Mouse (Mus musculus) v-Abl transformed pro-B cells (cell line): ENCODE measurements around the gene Mipep.

ENCODE experiments used
- in situ Hi-C, 2 experiments: fragments of 400-800 bp; cut with MboI; formaldehyde crosslinking; loops; one replicate each; pipeline ENCODE4 v1.15.1; 2025; ENCODE audit not compliant: unreplicated experiment in 2 of 2

The Mipep gene

GRCm38 (mm10) chr14:60783196-60783595, 1.2 kb upstream of the Mipep start:
- in situ Hi-C loops: no loop called here

DNA sequence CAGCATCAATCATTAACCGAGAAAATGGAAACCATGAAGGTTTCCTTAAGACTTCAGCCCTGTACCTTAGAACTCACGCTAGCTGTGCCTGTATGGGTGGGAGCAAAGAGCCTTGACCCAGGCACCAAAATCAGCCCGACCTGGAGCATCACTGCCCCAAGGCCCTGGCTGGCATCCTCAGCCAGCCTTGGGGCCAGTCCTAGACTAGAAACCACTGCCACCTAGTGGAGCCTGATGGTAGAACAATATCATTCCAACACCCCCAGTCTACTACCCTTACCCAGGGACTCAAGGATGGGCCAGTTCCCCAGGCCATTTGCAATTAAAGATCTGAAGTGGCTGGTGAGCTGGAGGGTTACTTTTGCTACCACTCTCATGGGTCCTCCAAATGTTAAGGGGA, 5.7 kb downstream of the Mipep start:
- in situ Hi-C loops: no loop called here

GRCm38 (mm10) chr14:60796600-60797322, 12.4 kb downstream of the Mipep start:
- in situ Hi-C loops: loop anchor here (5.0 kb wide), 4 partner anchors 291 to 501 kb away; no protein-coding TSS in a partner anchor

GRCm38 (mm10) chr14:60797596-60797995, 13.2 kb downstream of the Mipep start:
- in situ Hi-C loops: loop anchor here (5.0 kb wide), 4 partner anchors 290 to 500 kb away; no protein-coding TSS in a partner anchor

DNA sequence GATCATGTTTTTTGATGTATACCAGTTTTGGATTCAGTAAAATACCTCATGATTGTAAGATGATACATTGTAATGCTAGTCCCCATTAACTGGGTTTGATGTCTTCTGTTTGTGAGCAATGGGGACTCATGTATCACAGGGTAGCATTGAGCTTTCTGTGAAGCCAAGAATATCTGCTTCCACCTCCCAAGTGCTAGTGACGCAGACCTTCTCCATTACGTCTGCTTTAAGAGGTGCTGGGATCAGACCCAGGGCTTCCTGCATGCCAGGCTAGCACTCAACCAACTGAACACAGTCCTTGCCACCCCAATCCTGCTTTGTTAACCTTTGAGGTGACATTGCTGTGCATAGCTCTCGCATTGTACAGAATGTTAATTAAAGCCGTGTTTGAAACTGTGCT, 14.3 kb downstream of the Mipep start:
- in situ Hi-C loops: loop anchor here (5.0 kb wide), 4 partner anchors 289 to 499 kb away; no protein-coding TSS in a partner anchor

- in situ Hi-C loops: loop anchor here (5.0 to 10.0 kb wide), 5 partner anchors 285 to 497 kb away; no protein-coding TSS in a partner anchor
Observed at GRCm38 (mm10) chr14:60799762-60800728, 15.7 kb downstream of the Mipep start.

DNA sequence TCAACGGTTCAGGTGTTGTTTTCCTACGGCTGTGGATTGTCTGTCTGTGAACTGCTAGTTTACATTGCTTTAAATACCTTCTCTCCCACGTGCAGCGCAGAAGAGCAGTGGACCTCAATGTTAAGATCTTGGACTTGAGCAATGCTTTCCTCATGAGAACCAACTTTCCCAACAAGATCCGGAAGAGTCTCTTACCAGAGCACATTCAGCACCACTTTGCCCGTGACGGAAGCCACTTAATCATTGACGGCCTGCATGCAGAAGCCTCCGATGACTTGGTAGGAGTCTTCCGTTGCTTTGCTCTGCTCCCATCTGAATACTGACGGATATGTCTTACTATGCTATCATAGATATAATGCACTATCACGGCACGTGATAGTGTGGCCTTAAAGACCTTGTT, 17.7 kb downstream of the Mipep start:
- in situ Hi-C loops: loop anchor here in 1 of 2 experiments (10.0 kb wide), 1 partner anchor 283 kb away; no protein-coding TSS in a partner anchor

DNA sequence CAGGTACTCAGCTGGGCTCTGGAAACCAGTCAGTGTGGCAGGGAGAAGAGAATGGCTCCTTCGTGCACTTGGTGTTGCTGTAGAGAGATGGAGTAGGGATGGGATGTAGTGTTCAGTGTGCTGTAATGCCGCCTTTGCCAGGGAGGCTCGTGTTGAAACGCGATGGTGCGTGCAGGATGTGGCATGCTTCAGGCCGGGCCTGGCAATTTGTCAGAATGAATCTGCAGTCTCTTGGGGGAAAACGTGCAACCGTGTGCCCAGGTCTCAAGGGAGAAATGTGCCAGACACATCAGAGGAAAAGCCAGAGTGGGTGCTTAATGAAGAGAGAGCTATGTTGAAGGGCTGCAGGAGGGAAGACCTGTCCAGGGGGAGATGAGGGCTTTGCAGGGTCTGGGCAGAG, 20.6 kb downstream of the Mipep start:
- in situ Hi-C loops: loop anchor here in 1 of 2 experiments (10.0 kb wide), 1 partner anchor 280 kb away; no protein-coding TSS in a partner anchor

DNA sequence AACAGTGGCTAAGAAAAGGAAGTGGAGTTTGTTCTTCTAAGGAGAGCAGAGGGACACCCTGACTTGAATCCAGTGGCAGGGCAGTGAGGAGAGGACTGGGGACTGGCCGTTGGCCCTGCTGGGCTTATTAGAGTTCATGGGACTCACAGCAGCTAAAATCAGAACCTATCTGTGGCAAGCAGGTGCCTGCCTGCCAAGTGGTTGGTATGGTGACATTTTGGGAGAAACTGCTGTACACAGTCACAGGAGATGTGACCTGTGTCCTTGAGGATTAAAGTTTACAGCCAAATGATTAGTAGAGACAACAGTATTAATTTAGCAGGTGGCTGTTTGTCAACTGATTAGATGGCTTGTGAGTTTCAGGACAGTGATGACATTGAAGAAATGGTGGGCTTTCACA, 21.5 kb downstream of the Mipep start:
- in situ Hi-C loops: loop anchor here in 1 of 2 experiments (10.0 kb wide), 1 partner anchor 279 kb away; no protein-coding TSS in a partner anchor

DNA sequence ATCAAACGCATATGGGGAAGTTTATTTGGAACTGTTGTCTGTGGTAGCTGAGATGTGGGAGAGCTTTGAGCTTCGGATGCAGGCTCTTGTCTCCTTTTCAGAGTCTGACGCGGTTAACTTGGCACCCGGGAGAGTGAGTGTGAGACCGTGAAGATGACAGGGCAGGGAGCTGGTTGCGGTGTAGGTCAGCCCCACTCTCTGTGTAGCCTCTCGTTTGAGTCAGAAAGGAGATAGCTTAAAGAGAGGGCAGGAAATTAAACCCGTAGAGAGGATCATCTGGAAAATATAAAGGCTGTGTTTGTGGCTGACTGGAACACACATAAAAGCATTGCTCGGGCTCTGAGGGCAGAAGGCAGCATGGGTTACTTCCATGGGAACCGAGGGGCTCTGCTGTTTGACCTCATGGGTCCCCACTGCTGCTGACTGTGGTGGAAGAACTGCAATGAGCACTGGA, 22.5 kb downstream of the Mipep start:
- in situ Hi-C loops: loop anchor here in 1 of 2 experiments (10.0 kb wide), 1 partner anchor 278 kb away; no protein-coding TSS in a partner anchor

DNA sequence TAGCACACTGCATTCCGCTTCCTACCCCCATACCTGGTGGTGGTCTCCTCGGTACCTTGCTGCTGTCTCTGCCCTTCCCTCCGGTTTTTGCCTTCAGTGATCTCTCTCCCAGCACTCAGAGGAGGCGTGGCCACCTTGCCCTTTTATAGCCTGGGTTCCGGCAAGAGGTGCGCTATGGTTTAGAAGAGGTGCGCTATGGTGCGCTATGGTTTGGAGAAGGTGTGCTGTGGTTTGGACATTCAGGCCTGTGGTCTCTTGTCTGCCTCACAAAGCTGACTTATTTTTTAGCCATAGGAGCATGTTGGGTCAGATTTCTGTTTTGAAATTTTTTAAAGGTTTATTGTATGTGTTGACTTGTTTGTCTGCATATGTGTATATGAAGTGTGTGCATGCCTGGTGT, 25.5 kb downstream of the Mipep start:
- in situ Hi-C loops: loop anchor here in 1 of 2 experiments (10.0 kb wide), 1 partner anchor 275 kb away; no protein-coding TSS in a partner anchor

DNA sequence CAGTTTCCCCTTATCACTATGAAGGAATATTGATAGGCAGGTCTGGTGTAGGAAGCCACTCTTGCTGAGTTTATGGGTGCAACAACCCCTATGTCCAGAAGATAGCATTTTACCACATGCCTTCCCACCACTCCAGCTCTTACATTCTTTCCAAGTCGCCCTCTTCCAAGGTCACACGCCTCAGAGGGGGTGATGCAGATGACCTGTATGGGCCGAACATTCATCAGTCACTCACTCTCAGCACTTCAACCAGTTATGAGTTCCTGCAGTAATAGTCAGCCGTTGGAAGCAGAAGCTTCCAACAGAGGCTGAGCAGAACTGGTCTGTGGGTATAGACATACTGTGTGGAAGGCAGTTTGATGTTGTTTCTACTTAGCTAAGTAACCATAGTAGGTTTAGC, 27.2 kb downstream of the Mipep start:
- in situ Hi-C loops: no loop called here

DNA sequence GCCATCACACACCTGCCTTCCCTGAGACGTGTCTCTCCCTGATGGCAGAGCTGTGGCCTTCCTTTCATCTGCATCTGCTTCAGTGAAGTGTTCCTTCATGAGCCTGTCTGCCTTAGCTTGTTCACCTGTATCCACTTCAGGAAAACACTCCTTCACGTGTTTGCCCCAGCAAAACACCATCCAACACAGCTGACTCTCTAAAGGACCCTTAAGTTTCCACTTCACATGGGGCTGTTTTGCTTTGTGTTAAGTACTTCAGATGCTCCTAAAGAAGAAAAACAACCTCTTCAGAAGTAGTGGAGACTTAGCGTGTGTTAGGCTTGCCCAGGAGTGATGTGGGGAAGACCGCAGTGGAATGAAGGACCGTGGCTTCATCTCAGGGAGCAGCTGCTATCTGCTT, 30.7 kb downstream of the Mipep start:
- in situ Hi-C loops: no loop called here

DNA sequence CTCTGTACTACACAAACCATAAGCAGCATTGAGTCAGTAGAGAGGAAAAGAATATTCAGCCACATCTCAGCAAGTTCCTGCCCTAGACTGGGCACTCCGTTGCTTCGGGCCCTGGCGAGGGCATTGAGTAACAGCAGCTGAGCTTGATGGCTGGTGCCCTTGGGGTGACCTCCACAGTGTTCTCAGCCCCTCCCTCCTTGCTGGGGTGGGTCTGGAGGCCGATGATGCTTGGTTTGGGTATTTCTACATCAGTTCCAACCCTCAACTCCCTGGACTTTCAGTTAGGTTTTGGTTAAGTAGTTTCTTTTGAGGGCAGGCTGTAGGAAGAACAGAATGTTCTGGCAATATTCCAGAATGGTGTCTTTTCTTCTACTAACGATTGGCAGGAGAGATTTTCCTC, 33.7 kb downstream of the Mipep start:
- in situ Hi-C loops: no loop called here

DNA sequence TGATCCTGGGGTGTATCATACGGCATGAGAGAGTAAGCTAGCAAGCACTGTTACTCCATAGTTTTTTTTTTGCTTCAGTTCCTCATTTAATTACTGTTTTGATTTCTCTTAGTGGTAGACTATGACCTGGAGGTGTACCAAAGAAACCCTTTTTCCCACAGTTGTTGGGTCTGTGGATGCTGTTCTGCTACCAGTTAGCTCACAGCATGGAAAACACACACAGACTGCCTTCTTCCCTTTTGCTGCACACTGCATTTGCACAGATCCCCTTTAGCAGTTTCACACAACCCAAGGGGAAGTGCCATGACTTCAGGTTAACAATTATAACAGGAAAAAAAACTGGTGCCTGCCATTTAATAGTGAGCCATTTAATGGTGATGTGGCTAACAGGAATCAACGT, 45.7 kb downstream of the Mipep start:
- in situ Hi-C loops: no loop called here

DNA sequence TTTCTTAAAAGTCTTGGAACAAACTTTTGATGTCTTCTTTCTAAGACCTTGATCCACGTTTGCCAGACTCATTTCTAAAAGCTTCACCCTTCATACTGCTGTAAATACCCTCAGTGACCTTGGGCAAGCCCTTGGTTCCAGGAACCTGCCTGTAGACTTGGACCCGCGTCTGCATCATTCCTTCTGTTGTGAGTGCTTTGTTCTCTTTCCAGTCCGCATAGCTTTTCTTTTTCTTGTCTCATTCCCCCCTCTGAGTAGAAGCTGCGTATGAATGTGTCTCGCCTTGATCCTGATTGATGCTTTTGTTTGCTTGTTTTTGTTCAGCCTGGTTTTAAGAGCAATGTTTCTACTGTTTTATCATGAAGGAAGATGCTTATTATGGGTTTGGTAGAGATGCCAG, 52.3 kb downstream of the Mipep start:
- in situ Hi-C loops: no loop called here

- in situ Hi-C loops: no loop called here
Observed at GRCm38 (mm10) chr14:60839654-60840053, 55.3 kb downstream of the Mipep start.

DNA sequence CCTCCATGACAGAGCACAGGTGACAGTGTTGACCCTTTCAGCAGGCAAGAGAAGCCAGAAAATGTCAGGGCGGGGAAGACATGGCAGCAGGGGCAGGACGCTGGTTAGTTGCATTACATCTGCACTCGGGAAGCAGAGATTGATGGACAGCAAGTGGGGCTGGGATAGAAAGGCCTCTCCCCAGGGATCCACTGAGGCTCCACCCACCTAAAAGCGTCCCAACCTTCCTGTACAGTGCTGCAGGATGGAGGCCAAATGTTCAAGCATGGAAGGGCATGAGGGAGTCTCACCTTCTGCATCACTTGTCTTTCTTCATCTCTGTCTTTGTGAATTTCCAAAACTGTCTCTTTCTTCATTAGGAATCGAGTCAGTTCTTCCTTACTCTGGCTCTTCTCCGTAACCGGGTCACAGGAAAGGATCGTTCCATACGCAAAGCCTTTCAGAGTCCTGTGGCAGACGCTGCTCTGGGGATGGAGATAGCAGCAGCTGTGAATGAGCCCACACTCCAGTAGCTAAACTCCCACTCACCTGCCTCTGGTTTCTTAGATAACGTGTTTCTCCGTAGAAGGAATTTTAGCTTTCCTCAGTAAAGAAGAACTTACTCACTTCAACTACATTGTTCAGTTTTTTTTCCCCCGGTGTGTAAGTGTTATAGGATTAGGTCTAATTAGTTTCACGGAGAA, 57.7 kb downstream of the Mipep start:
- in situ Hi-C loops: no loop called here

DNA sequence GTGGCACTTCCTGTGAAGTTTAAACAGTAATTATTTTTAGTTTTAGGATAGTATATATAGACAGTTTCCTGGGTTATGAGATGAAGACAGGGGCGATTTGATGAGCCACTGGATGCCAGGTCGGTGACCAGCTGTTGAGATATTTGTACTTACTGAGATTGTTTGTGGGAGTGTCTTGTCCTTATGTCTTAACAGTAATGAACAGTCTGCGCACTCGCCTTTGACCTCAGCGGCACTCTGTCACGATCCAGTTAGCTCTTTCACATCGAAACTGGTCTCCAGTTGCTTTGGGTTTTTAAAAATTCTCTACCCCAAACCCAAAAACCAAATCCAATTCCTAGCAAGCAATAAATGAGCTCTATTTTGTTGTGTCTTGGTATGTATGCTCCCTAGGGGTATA, 59.2 kb downstream of the Mipep start:
- in situ Hi-C loops: no loop called here
